Mouse (Mus musculus): Measurements from ENCODE around the gene Spindoc. TPM values are rescaled to one million over a fixed set of nuclear protein-coding genes. Genes with fewer than 3 reads are reported as not detected.

The Spindoc gene
- polyA plus RNA-seq, 1 experiment from 2014 or later, result 41.2 TPM

GRCm38 (mm10) chr19:7345235-7345755 lies 37.5 kb downstream of the Spindoc start:
- no peaks in the 10 kb centered on the region for H3K27me3 ChIP-seq
- WGBS, result 23% methylated on average over 4 of the region's 4 CpGs
- peaks cover 5% of the 10 kb centered on the region for H3K4me1 ChIP-seq (replicated peaks)
- H3K27ac ChIP-seq, result no peak overlapping the region
- H3K9me3 ChIP-seq, result no peaks in the 10 kb centered on the region
- no peak overlapping the region for H3K4me3 ChIP-seq (replicated peaks)
- no peak for ATAC-seq (ENCODE audit: insufficient number of reproducible peaks, insufficient read depth, low FRiP score, low TSS enrichment, low read depth)
- H3K36me3 ChIP-seq, result no peaks in the 10 kb centered on the region
- no peak overlapping the region for H3K9ac ChIP-seq (replicated peaks)
- no peak overlapping the region for H3K4me2 ChIP-seq

GRCm38 (mm10) chr19:7342646-7343045 lies 40.1 kb downstream of the Spindoc start:
- Histone ChIP-seq H3K27me3 (no peaks in the 10 kb centered on the region), H3K9me3 (no peaks in the 10 kb centered on the region), H3K4me3 (replicated peaks) (no peak overlapping the region), H3K9ac (replicated peaks) (no peak overlapping the region), H3K27ac (no peak overlapping the region), H3K4me1 (replicated peaks) (peaks cover 27% of the 10 kb centered on the region), H3K4me2 (no peak overlapping the region), H3K36me3 (no peaks in the 10 kb centered on the region)
- no peak for ATAC-seq (ENCODE audit: insufficient number of reproducible peaks, insufficient read depth, low FRiP score, low TSS enrichment, low read depth)
- 87% methylated on average over 2 of the region's 2 CpGs for WGBS

- Histone ChIP-seq H3K9me3 (no peaks in the 10 kb centered on the region), H3K4me2 (peak within 1 kb of the TSS; percentile 95), H3K4me3 (replicated peaks) (peak within 1 kb of the TSS; percentile 91), H3K9ac (replicated peaks) (peak within 1 kb of the TSS; percentile 94), H3K36me3 (no peaks in the 10 kb centered on the region), H3K27me3 (no peaks in the 10 kb centered on the region), H3K4me1 (replicated peaks) (peaks cover 27% of the 10 kb centered on the region), H3K27ac (peak within 1 kb of the TSS; percentile 87)
- peak; percentile 93 for ATAC-seq (ENCODE audit: insufficient number of reproducible peaks, insufficient read depth, low FRiP score, low TSS enrichment, low read depth)
- WGBS, result 1% methylated on average over 63 of the region's 63 CpGs
These were observed 41.0 kb downstream of the Spindoc start, which contains the start of gene Mark2 for GRCm38 (mm10) chr19:7341512-7342397. Gene Mark2, minus strand, starts transcription at chr19:7341860.

GRCm38 (mm10) chr19:7340780-7341475 lies 41.9 kb downstream of the Spindoc start:
- Histone ChIP-seq H3K4me3 (replicated peaks) (peak overlapping the region; percentile 91), H3K9ac (replicated peaks) (peak overlapping the region; percentile 94), H3K27ac (peak overlapping the region; percentile 87), H3K4me1 (replicated peaks) (peaks cover 27% of the 10 kb centered on the region), H3K36me3 (no peaks in the 10 kb centered on the region), H3K4me2 (peak overlapping the region; percentile 95), H3K27me3 (no peaks in the 10 kb centered on the region), H3K9me3 (no peaks in the 10 kb centered on the region)
- WGBS, result under 1% methylated on average over 32 of the region's 46 CpGs
- ATAC-seq (ENCODE audit: insufficient number of reproducible peaks, insufficient read depth, low FRiP score, low TSS enrichment, low read depth), result peak; percentile 78

- ATAC-seq (ENCODE audit: insufficient number of reproducible peaks, insufficient read depth, low FRiP score, low TSS enrichment, low read depth), result no peak
- Histone ChIP-seq H3K4me3 (replicated peaks) (peak overlapping the region; percentile 91), H3K9ac (replicated peaks) (peak overlapping the region; percentile 94), H3K27me3 (no peaks in the 10 kb centered on the region), H3K9me3 (no peaks in the 10 kb centered on the region), H3K36me3 (no peaks in the 10 kb centered on the region), H3K4me2 (peak overlapping the region; percentile 95), H3K4me1 (replicated peaks) (peaks cover 27% of the 10 kb centered on the region), H3K27ac (peak overlapping the region; percentile 87; the same call in 1 of the 2 replicates)
- 1% methylated on average over 15 of the region's 15 CpGs for WGBS
These were observed 42.4 kb downstream of the Spindoc start for GRCm38 (mm10) chr19:7340371-7340779.

GRCm38 (mm10) chr19:7339867-7340266 lies 42.9 kb downstream of the Spindoc start:
- Histone ChIP-seq H3K27me3 (no peaks in the 10 kb centered on the region), H3K9ac (replicated peaks) (peak overlapping the region; percentile 94), H3K27ac (no peak overlapping the region), H3K4me2 (peak overlapping the region; percentile 95), H3K4me3 (replicated peaks) (peak overlapping the region; percentile 91), H3K36me3 (no peaks in the 10 kb centered on the region), H3K9me3 (no peaks in the 10 kb centered on the region), H3K4me1 (replicated peaks) (peaks cover 27% of the 10 kb centered on the region)
- WGBS, result 49% methylated on average over 4 of the region's 4 CpGs
- ATAC-seq (ENCODE audit: insufficient number of reproducible peaks, insufficient read depth, low FRiP score, low TSS enrichment, low read depth), result no peak

GRCm38 (mm10) chr19:7339026-7339425 lies 43.8 kb downstream of the Spindoc start:
- Histone ChIP-seq H3K27me3 (no peaks in the 10 kb centered on the region), H3K9ac (replicated peaks) (peak overlapping the region; percentile 94), H3K27ac (no peak overlapping the region; the same call in 1 of the 2 replicates), H3K36me3 (peaks cover 2% of the 10 kb centered on the region; the same call in 1 of the 2 replicates), H3K4me3 (replicated peaks) (peak overlapping the region; percentile 91), H3K9me3 (no peaks in the 10 kb centered on the region), H3K4me1 (replicated peaks) (peaks cover 27% of the 10 kb centered on the region), H3K4me2 (peak overlapping the region; percentile 95)
- WGBS, result 58% methylated on average over 5 of the region's 5 CpGs
- no peak for ATAC-seq (ENCODE audit: insufficient number of reproducible peaks, insufficient read depth, low FRiP score, low TSS enrichment, low read depth)

GRCm38 (mm10) chr19:7337781-7338342 lies 44.9 kb downstream of the Spindoc start:
- no peaks in the 10 kb centered on the region for H3K27me3 ChIP-seq
- H3K4me2 ChIP-seq, result no peak overlapping the region
- peaks cover 6% of the 10 kb centered on the region; the same call in 1 of the 2 replicates for H3K36me3 ChIP-seq
- ATAC-seq (ENCODE audit: insufficient number of reproducible peaks, insufficient read depth, low FRiP score, low TSS enrichment, low read depth), result no peak
- no peak overlapping the region for H3K9ac ChIP-seq (replicated peaks)
- no peak overlapping the region for H3K27ac ChIP-seq
- H3K9me3 ChIP-seq, result no peaks in the 10 kb centered on the region
- WGBS, result 82% methylated on average over 2 of the region's 2 CpGs
- no peak overlapping the region for H3K4me3 ChIP-seq (replicated peaks)
- peaks cover 27% of the 10 kb centered on the region for H3K4me1 ChIP-seq (replicated peaks)

- no peaks in the 10 kb centered on the region for H3K27me3 ChIP-seq
- no peak overlapping the region for H3K4me3 ChIP-seq (replicated peaks)
- no peak overlapping the region for H3K27ac ChIP-seq
- ATAC-seq (ENCODE audit: insufficient number of reproducible peaks, insufficient read depth, low FRiP score, low TSS enrichment, low read depth), result no peak
- H3K9ac ChIP-seq (replicated peaks), result no peak overlapping the region
- H3K4me1 ChIP-seq (replicated peaks), result peaks cover 24% of the 10 kb centered on the region
- WGBS, result 86% methylated on average over 4 of the region's 4 CpGs
- H3K9me3 ChIP-seq, result no peaks in the 10 kb centered on the region
- peaks cover 7% of the 10 kb centered on the region; the same call in 1 of the 2 replicates for H3K36me3 ChIP-seq
- H3K4me2 ChIP-seq, result no peak overlapping the region
These were observed 47.1 kb downstream of the Spindoc start for GRCm38 (mm10) chr19:7335656-7336055.

GRCm38 (mm10) chr19:7334049-7334448 lies 48.7 kb downstream of the Spindoc start:
- no peak overlapping the region for H3K4me2 ChIP-seq
- no peak overlapping the region for H3K27ac ChIP-seq
- no peak overlapping the region for H3K4me3 ChIP-seq (replicated peaks)
- H3K36me3 ChIP-seq, result peaks cover 11% of the 10 kb centered on the region; the same call in 1 of the 2 replicates
- H3K27me3 ChIP-seq, result no peaks in the 10 kb centered on the region
- H3K9ac ChIP-seq (replicated peaks), result no peak overlapping the region
- H3K4me1 ChIP-seq (replicated peaks), result peaks cover 9% of the 10 kb centered on the region
- ATAC-seq (ENCODE audit: insufficient number of reproducible peaks, insufficient read depth, low FRiP score, low TSS enrichment, low read depth), result no peak
- WGBS, result 71% methylated on average over 2 of the region's 2 CpGs
- H3K9me3 ChIP-seq, result no peaks in the 10 kb centered on the region

GRCm38 (mm10) chr19:7321391-7321790 lies 61.4 kb downstream of the Spindoc start:
- H3K4me3 ChIP-seq (replicated peaks), result no peak overlapping the region
- H3K9me3 ChIP-seq, result no peaks in the 10 kb centered on the region
- no peak for ATAC-seq (ENCODE audit: insufficient number of reproducible peaks, insufficient read depth, low FRiP score, low TSS enrichment, low read depth)
- no peak overlapping the region for H3K9ac ChIP-seq (replicated peaks)
- 90% methylated on average over 3 of the region's 3 CpGs for WGBS
- no peak overlapping the region for H3K4me2 ChIP-seq
- H3K4me1 ChIP-seq (replicated peaks), result no peaks in the 10 kb centered on the region
- no peaks in the 10 kb centered on the region for H3K27me3 ChIP-seq
- no peaks in the 10 kb centered on the region for H3K36me3 ChIP-seq
- H3K27ac ChIP-seq, result no peak overlapping the region

All from limb, embryonic 12.5 days (tissue).